7 mouse cellular contexts compared by ENCODE assay signal in the genomic region with DNA sequence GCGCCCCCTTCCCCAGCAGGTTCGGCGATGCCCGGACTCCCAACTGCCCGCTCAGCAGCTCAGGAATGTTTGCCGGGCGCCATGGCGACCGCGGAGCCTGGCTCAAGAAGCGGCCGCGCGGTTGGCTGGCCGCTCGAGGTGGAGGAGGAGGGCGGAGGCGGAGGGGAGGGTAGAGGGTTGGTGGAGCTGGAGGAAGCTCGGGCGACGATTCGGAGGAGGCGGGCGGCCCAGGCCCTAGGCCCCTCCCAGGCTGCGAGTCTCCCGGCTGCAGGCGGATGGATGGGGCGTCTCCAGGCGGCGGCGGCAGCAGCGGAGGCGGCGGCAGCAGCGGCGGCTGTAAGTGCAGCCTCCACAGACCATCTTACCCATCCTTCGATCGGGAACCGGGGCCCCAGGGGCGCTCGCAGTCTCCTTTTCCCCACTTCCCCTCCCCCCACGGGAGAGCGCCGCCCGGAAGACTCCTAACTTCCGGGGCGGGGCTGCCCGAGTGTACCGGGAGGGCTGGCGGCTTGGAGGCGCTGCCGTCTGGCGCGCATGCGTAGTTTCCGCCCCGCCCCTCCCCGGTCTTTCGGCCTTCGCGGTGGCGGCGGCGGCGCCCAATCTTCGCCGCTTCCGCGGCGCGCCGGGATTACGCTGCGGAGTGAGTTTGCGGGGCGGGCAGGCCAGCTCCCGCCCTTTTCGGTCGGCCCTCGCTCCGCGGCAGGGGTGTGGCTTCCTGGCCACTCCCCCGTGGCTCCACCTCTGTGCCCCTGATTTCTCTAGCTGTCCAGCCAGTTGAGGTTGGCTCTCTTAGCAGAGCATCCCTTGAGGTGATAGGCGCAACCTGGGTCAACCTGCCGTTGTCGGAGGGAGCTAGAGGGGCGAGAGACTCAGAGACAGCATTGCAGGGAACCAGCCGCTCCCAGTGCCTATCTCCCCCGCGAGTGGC. TPM values are rescaled to one million over a fixed set of nuclear protein-coding genes. Genes with fewer than 3 reads are reported as not detected.
DNase-seq lines count a peak whose midpoint lies in the region; ATAC-seq lines count a peak whose summit lies in the region.

A gene (plus strand): TSS at position 207 of the 928 bp plus-strand sequence.
A gene (minus strand): TSS at position 372 of the 928 bp plus-strand sequence.

- no peaks in the 10 kb centered on the region for H3K27me3 ChIP-seq in embryonic facial prominence, embryonic 11.5 days (ENCODE audit: control insufficient read depth, insufficient read depth, low read length)
- H3K27me3 ChIP-seq in limb, embryonic 11.5 days (ENCODE audit: control insufficient read depth, insufficient read depth, low read length) = no peaks in the 10 kb centered on the region
- no peaks in the 10 kb centered on the region for H3K27me3 ChIP-seq in midbrain, embryonic 14.5 days (ENCODE audit: control insufficient read depth, insufficient read depth, low read length)

- peak within 1 kb of the TSS; percentile 61 for H3K4me2 ChIP-seq in embryonic facial prominence, embryonic 11.5 days (ENCODE audit: low read depth, low read length)
- H3K4me2 ChIP-seq in limb, embryonic 11.5 days (ENCODE audit: low read depth, severe bottlenecking) = peak within 1 kb of the TSS; percentile 58
- peak within 1 kb of the TSS; percentile 78 for H3K4me2 ChIP-seq in midbrain, embryonic 14.5 days (ENCODE audit: low read length)

- H3K27ac ChIP-seq in embryonic facial prominence, embryonic 11.5 days (replicated peaks; ENCODE audit: low read depth, low read length) = peak within 1 kb of the TSS; percentile 97
- H3K27ac ChIP-seq in limb, embryonic 11.5 days (replicated peaks; ENCODE audit: low read depth, low read length) = peak within 1 kb of the TSS; percentile 99
- H3K27ac ChIP-seq in midbrain, embryonic 14.5 days (replicated peaks; ENCODE audit: low read depth, low read length) = peak within 1 kb of the TSS; percentile 99

- no peaks in the 10 kb centered on the region; the same call in 1 of the 2 replicates for H3K4me1 ChIP-seq in embryonic facial prominence, embryonic 11.5 days (ENCODE audit: control insufficient read depth, insufficient read depth, low read length)
- peaks cover 9% of the 10 kb centered on the region; the same call in 1 of the 2 replicates for H3K4me1 ChIP-seq in limb, embryonic 11.5 days (ENCODE audit: control insufficient read depth, insufficient read depth, low read length)
- peaks cover 21% of the 10 kb centered on the region for H3K4me1 ChIP-seq in midbrain, embryonic 14.5 days (ENCODE audit: control insufficient read depth, insufficient read depth, low read length)

- WGBS in embryonic facial prominence, embryonic 11.5 days = under 1% methylated on average over 74 of the region's 90 CpGs
- WGBS in limb, embryonic 11.5 days = under 1% methylated on average over 58 of the region's 90 CpGs
- under 1% methylated on average over 90 of the region's 90 CpGs for WGBS in midbrain, embryonic 14.5 days

- peak; percentile 99 for DNase-seq in adrenal gland, postnatal 14 days
- DNase-seq in embryonic facial prominence, embryonic 11.5 days (ENCODE audit: low spot score) = peak; percentile 98
- DNase-seq in heart, adult 11 months = peak; percentile 100
- DNase-seq in kidney, adult 18-20 months = peak; percentile 98
- DNase-seq in limb, embryonic 11.5 days (ENCODE audit: low spot score) = peak; percentile 98
- DNase-seq in midbrain, embryonic 14.5 days = peak; percentile 98
- peak; percentile 92 to 93 for DNase-seq in spleen, adult 18-20 months

- peak within 1 kb of the TSS; percentile 86 for H3K9ac ChIP-seq in embryonic facial prominence, embryonic 11.5 days (replicated peaks; ENCODE audit: low read length)
- H3K9ac ChIP-seq in limb, embryonic 11.5 days (ENCODE audit: low read length) = peak within 1 kb of the TSS; percentile 96
- peak within 1 kb of the TSS; percentile 72 for H3K9ac ChIP-seq in midbrain, embryonic 14.5 days (replicated peaks; ENCODE audit: low read length)

- H3K36me3 ChIP-seq in embryonic facial prominence, embryonic 11.5 days (replicated peaks; ENCODE audit: control insufficient read depth, insufficient read depth, low read depth, low read length) = no peaks in the 10 kb centered on the region
- H3K36me3 ChIP-seq in limb, embryonic 11.5 days (ENCODE audit: control insufficient read depth, insufficient read depth, low read length) = no peaks in the 10 kb centered on the region; the same call in 1 of the 2 replicates
- peaks cover 7% of the 10 kb centered on the region for H3K36me3 ChIP-seq in midbrain, embryonic 14.5 days (ENCODE audit: control insufficient read depth, insufficient read depth, low read length)

- no peaks in the 10 kb centered on the region for H3K9me3 ChIP-seq in embryonic facial prominence, embryonic 11.5 days (replicated peaks; ENCODE audit: control insufficient read depth, low read length)
- H3K9me3 ChIP-seq in limb, embryonic 11.5 days (ENCODE audit: control insufficient read depth, low read length) = no peaks in the 10 kb centered on the region
- no peaks in the 10 kb centered on the region for H3K9me3 ChIP-seq in midbrain, embryonic 14.5 days (ENCODE audit: control insufficient read depth, low read length)

- ATAC-seq in embryonic facial prominence, embryonic 11.5 days (replicated peaks; ENCODE audit: insufficient number of reproducible peaks, low FRiP score, low TSS enrichment, low read depth) = peak; percentile 99
- peak; percentile 99 for ATAC-seq in limb, embryonic 11.5 days (ENCODE audit: insufficient number of reproducible peaks, low FRiP score, low TSS enrichment, low read depth)
- peak; percentile 99 for ATAC-seq in midbrain, embryonic 14.5 days (ENCODE audit: low FRiP score, low TSS enrichment)

- H3K4me3 ChIP-seq in embryonic facial prominence, embryonic 11.5 days (ENCODE audit: low read depth, low read length) = peak within 1 kb of the TSS; percentile 91
- H3K4me3 ChIP-seq in limb, embryonic 11.5 days (ENCODE audit: low read depth, low read length) = peak within 1 kb of the TSS; percentile 81
- peak within 1 kb of the TSS; percentile 68 for H3K4me3 ChIP-seq in midbrain, embryonic 14.5 days (replicated peaks; ENCODE audit: low read depth, low read length)

RNA-seq across cellular contexts. Expression of the first gene that starts in this region (rescaled TPM):
- total RNA-seq in adrenal gland, postnatal 14 days (2021) = 68.2 and 71.1 TPM in 2 replicates
- 40.5 and 43.5 TPM in 2 replicates for polyA plus RNA-seq in embryonic facial prominence, embryonic 11.5 days (2014; fragmentation: Nextera tagmentation; extraction: Ambion mirVana)
- 43.0 and 46.3 TPM in 2 replicates for polyA plus RNA-seq in limb, embryonic 11.5 days (2014; fragmentation: Nextera tagmentation; extraction: Ambion mirVana)
- 31.9 and 42.6 TPM in 2 replicates for polyA plus RNA-seq in midbrain, embryonic 14.5 days (2014; fragmentation: Nextera tagmentation; extraction: Ambion mirVana)

RNA-seq across cellular contexts. Expression of the second gene that starts in this region (rescaled TPM):
- total RNA-seq in adrenal gland, postnatal 14 days (2021) = 2.4 and 3.6 TPM in 2 replicates
- polyA plus RNA-seq in embryonic facial prominence, embryonic 11.5 days (2014; fragmentation: Nextera tagmentation; extraction: Ambion mirVana) = 4.5 and 5.6 TPM in 2 replicates
- 4.0 and 4.7 TPM in 2 replicates for polyA plus RNA-seq in limb, embryonic 11.5 days (2014; fragmentation: Nextera tagmentation; extraction: Ambion mirVana)
- 4.0 and 5.3 TPM in 2 replicates for polyA plus RNA-seq in midbrain, embryonic 14.5 days (2014; fragmentation: Nextera tagmentation; extraction: Ambion mirVana)

Comparison
In these comparisons a context has a peak if more than half of its experiments do, and no peak if none do; other contexts are left out.
1. Peak in every context shown above with its lines: DNase-seq, ATAC-seq, H3K4me3 ChIP-seq and H3K27ac ChIP-seq.